Mouse (Mus musculus): Measurements from ENCODE around the gene Elf3. TPM values are rescaled to one million over a fixed set of nuclear protein-coding genes. Genes with fewer than 3 reads are reported as not detected.

Gene Elf3
- 1.3 TPM in 2 replicates for polyA plus RNA-seq (2016; fragmentation: Nextera tagmentation; extraction: Ambion mirVana)

- peak; percentile 66 for ATAC-seq (ENCODE audit: low FRiP score)
- peak within 1 kb of the TSS; percentile 52 for H3K4me2 ChIP-seq
- no peaks in the 10 kb centered on the region for H3K9me3 ChIP-seq
- peaks cover 20% of the 10 kb centered on the region for H3K36me3 ChIP-seq (replicated peaks)
- 6% methylated on average over 19 of the region's 19 CpGs for WGBS
- H3K4me3 ChIP-seq (replicated peaks) = peak within 1 kb of the TSS; percentile 21; the same call in 1 of the 2 replicates
- peak within 1 kb of the TSS; percentile 43; the same call in 1 of the 2 replicates for H3K27ac ChIP-seq
- no peaks in the 10 kb centered on the region for H3K27me3 ChIP-seq
- H3K9ac ChIP-seq = peak within 1 kb of the TSS; percentile 38
- H3K4me1 ChIP-seq = peaks cover 10% of the 10 kb centered on the region
Observed at GRCm38 (mm10) chr1:135258380-135259127, at the start of gene Elf3. Gene Elf3, minus strand, starts transcription at chr1:135258568.

- Histone ChIP-seq H3K4me1 (no peaks in the 10 kb centered on the region), H3K36me3 (replicated peaks) (peaks cover 21% of the 10 kb centered on the region), H3K9ac (no peak overlapping the region), H3K9me3 (no peaks in the 10 kb centered on the region), H3K4me3 (replicated peaks) (no peak overlapping the region), H3K27ac (no peak overlapping the region), H3K4me2 (no peak overlapping the region), H3K27me3 (no peaks in the 10 kb centered on the region)
- WGBS = 90% methylated on average over 5 of the region's 5 CpGs
- no peak for ATAC-seq (ENCODE audit: low FRiP score)
Observed at GRCm38 (mm10) chr1:135290908-135291307, 32.5 kb upstream of the Elf3 start.

- Histone ChIP-seq H3K9me3 (no peaks in the 10 kb centered on the region), H3K27me3 (no peaks in the 10 kb centered on the region), H3K9ac (no peak overlapping the region), H3K4me2 (no peak overlapping the region), H3K4me3 (replicated peaks) (no peak overlapping the region), H3K4me1 (peaks cover 11% of the 10 kb centered on the region), H3K36me3 (replicated peaks) (0 out of 2 replicates have a peak, but pooled peaks cover 5% of the 10 kb centered on the region), H3K27ac (no peak overlapping the region)
- WGBS = 86% methylated on average over 2 of the region's 2 CpGs
- ATAC-seq (ENCODE audit: low FRiP score) = no peak
Observed at GRCm38 (mm10) chr1:135286311-135286710, 27.9 kb upstream of the Elf3 start.

- Histone ChIP-seq H3K4me1 (peaks cover 15% of the 10 kb centered on the region), H3K27ac (peak within 1 kb of the TSS; percentile 83), H3K27me3 (no peaks in the 10 kb centered on the region), H3K9me3 (no peaks in the 10 kb centered on the region), H3K4me2 (peak within 1 kb of the TSS; percentile 76), H3K36me3 (replicated peaks) (peaks cover 9% of the 10 kb centered on the region; the same call in 1 of the 2 replicates), H3K4me3 (replicated peaks) (peak within 1 kb of the TSS; percentile 60), H3K9ac (peak within 1 kb of the TSS; percentile 77)
- WGBS = 1% methylated on average over 39 of the region's 39 CpGs
- peak; percentile 94 for ATAC-seq (ENCODE audit: low FRiP score)
Observed at GRCm38 (mm10) chr1:135283826-135284291, 25.5 kb upstream of the Elf3 start, which contains the start of gene Rnpep. Gene Rnpep, minus strand, starts transcription at chr1:135284084.

GRCm38 (mm10) chr1:135283287-135283825, 25.0 kb upstream of the Elf3 start:
- H3K27me3 ChIP-seq = no peaks in the 10 kb centered on the region
- peaks cover 14% of the 10 kb centered on the region for H3K36me3 ChIP-seq (replicated peaks)
- H3K4me2 ChIP-seq = peak overlapping the region; percentile 76
- H3K9ac ChIP-seq = peak overlapping the region; percentile 77
- peak overlapping the region; percentile 83 for H3K27ac ChIP-seq
- under 1% methylated on average over 48 of the region's 48 CpGs for WGBS
- H3K4me3 ChIP-seq (replicated peaks) = peak overlapping the region; percentile 60
- peaks cover 15% of the 10 kb centered on the region for H3K4me1 ChIP-seq
- H3K9me3 ChIP-seq = no peaks in the 10 kb centered on the region
- ATAC-seq (ENCODE audit: low FRiP score) = peak; percentile 80

- Histone ChIP-seq H3K36me3 (replicated peaks) (peaks cover 19% of the 10 kb centered on the region), H3K4me3 (replicated peaks) (peak overlapping the region; percentile 60), H3K4me1 (peaks cover 15% of the 10 kb centered on the region), H3K9ac (peak overlapping the region; percentile 77), H3K9me3 (no peaks in the 10 kb centered on the region), H3K27me3 (no peaks in the 10 kb centered on the region), H3K4me2 (peak overlapping the region; percentile 76), H3K27ac (peak overlapping the region; percentile 83; the same call in 1 of the 2 replicates)
- no peak for ATAC-seq (ENCODE audit: low FRiP score)
- WGBS = 37% methylated on average over 13 of the region's 13 CpGs
Observed at GRCm38 (mm10) chr1:135282536-135283286, 24.3 kb upstream of the Elf3 start.

GRCm38 (mm10) chr1:135281841-135282240, 23.5 kb upstream of the Elf3 start:
- Histone ChIP-seq H3K36me3 (replicated peaks) (peaks cover 25% of the 10 kb centered on the region), H3K4me2 (no peak overlapping the region), H3K27me3 (no peaks in the 10 kb centered on the region), H3K9ac (no peak overlapping the region), H3K4me3 (replicated peaks) (no peak overlapping the region), H3K27ac (no peak overlapping the region), H3K4me1 (peaks cover 15% of the 10 kb centered on the region), H3K9me3 (no peaks in the 10 kb centered on the region)
- WGBS = 97% methylated on average over 17 of the region's 17 CpGs
- ATAC-seq (ENCODE audit: low FRiP score) = no peak

GRCm38 (mm10) chr1:135280646-135281045, 22.3 kb upstream of the Elf3 start:
- WGBS = 76% methylated on average over 9 of the region's 9 CpGs
- Histone ChIP-seq H3K36me3 (replicated peaks) (peaks cover 36% of the 10 kb centered on the region), H3K9me3 (no peaks in the 10 kb centered on the region), H3K27me3 (no peaks in the 10 kb centered on the region), H3K4me1 (peaks cover 15% of the 10 kb centered on the region), H3K27ac (no peak overlapping the region), H3K4me3 (replicated peaks) (no peak overlapping the region), H3K9ac (no peak overlapping the region), H3K4me2 (no peak overlapping the region)
- no peak for ATAC-seq (ENCODE audit: low FRiP score)

GRCm38 (mm10) chr1:135271371-135271770, 13.0 kb upstream of the Elf3 start:
- H3K27me3 ChIP-seq = no peaks in the 10 kb centered on the region
- no peak overlapping the region for H3K4me2 ChIP-seq
- WGBS = 80% methylated on average over 9 of the region's 9 CpGs
- ATAC-seq (ENCODE audit: low FRiP score) = no peak
- H3K4me3 ChIP-seq (replicated peaks) = no peak overlapping the region
- no peak overlapping the region for H3K9ac ChIP-seq
- peaks cover 63% of the 10 kb centered on the region for H3K36me3 ChIP-seq (replicated peaks)
- no peaks in the 10 kb centered on the region for H3K4me1 ChIP-seq
- no peaks in the 10 kb centered on the region for H3K9me3 ChIP-seq
- no peak overlapping the region for H3K27ac ChIP-seq

GRCm38 (mm10) chr1:135267663-135268446, 9.5 kb upstream of the Elf3 start:
- Histone ChIP-seq H3K27ac (no peak overlapping the region), H3K4me3 (replicated peaks) (no peak overlapping the region), H3K4me2 (no peak overlapping the region), H3K9ac (no peak overlapping the region), H3K27me3 (no peaks in the 10 kb centered on the region), H3K36me3 (replicated peaks) (peaks cover 71% of the 10 kb centered on the region), H3K4me1 (no peaks in the 10 kb centered on the region), H3K9me3 (no peaks in the 10 kb centered on the region)
- 90% methylated on average over 10 of the region's 10 CpGs for WGBS
- no peak for ATAC-seq (ENCODE audit: low FRiP score)

GRCm38 (mm10) chr1:135265834-135266233, 7.5 kb upstream of the Elf3 start:
- Histone ChIP-seq H3K9me3 (no peaks in the 10 kb centered on the region), H3K4me1 (no peaks in the 10 kb centered on the region), H3K36me3 (replicated peaks) (peaks cover 65% of the 10 kb centered on the region), H3K9ac (no peak overlapping the region), H3K27me3 (no peaks in the 10 kb centered on the region), H3K27ac (no peak overlapping the region), H3K4me3 (replicated peaks) (no peak overlapping the region), H3K4me2 (no peak overlapping the region)
- ATAC-seq (ENCODE audit: low FRiP score) = no peak
- WGBS = 92% methylated on average over 5 of the region's 5 CpGs

Measured in forebrain, embryonic 12.5 days (tissue).